Mouse (Mus musculus) midbrain, embryonic 14.5 days (tissue): ENCODE data around the gene Gm44965. TPM values are rescaled to one million over a fixed set of nuclear protein-coding genes. Genes with fewer than 3 reads are reported as not detected.
A peak's percentile ranks its signal among the peaks of the same experiment; 100 is the strongest.

Source experiments
- ATAC-seq: fragments of 200-750 bp; cut with Nextera tagmentation; 2 replicates; pipeline ENCODE4 v1.8.0; 2017; ENCODE audit warnings: moderate number of reproducible peaks, moderate library complexity; ENCODE audit not compliant: low FRiP score, low TSS enrichment
- DNase-seq: peaks from one replicate; pipeline ENCODE4 v3.0.0-alpha.2; 2015
- H3K27ac ChIP-seq: fragments of 300-500 bp; sonication (generic); replicated peaks from 2 replicates; pipeline ENCODE4 v1.5.1; 2014; ENCODE audit warnings: mild to moderate bottlenecking, low read depth, low read length, moderate library complexity
- H3K27me3 ChIP-seq: fragments of 300-500 bp; sonication (generic); 2 replicates; pipeline ENCODE4 v1.6.1; 2014; ENCODE audit warnings: low read length, control low read depth, mixed read lengths; ENCODE audit not compliant: control insufficient read depth, insufficient read depth
- H3K36me3 ChIP-seq: fragments of 300-500 bp; sonication (generic); 2 replicates; pipeline ENCODE4 v1.6.1; 2014; ENCODE audit warnings: low read length, control low read depth; ENCODE audit not compliant: control insufficient read depth, insufficient read depth
- H3K4me1 ChIP-seq: fragments of 300-500 bp; sonication (generic); 2 replicates; pipeline ENCODE4 v1.6.1; 2014; ENCODE audit warnings: mild to moderate bottlenecking, antibody characterized with exemption, low read length, control low read depth; ENCODE audit not compliant: control insufficient read depth, insufficient read depth
- H3K4me2 ChIP-seq: fragments of 300-500 bp; sonication (generic); 2 replicates; pipeline ENCODE4 v1.6.1; 2014; ENCODE audit warnings: mild to moderate bottlenecking, low read length, moderate library complexity
- H3K4me3 ChIP-seq: fragments of 300-500 bp; sonication (generic); replicated peaks from 2 replicates; pipeline ENCODE4 v1.5.1; 2014; ENCODE audit warnings: low read depth, low read length
- H3K9ac ChIP-seq: fragments of 300-500 bp; sonication (generic); replicated peaks from 2 replicates; pipeline ENCODE4 v1.6.1; 2014; ENCODE audit warnings: mild to moderate bottlenecking, low read length, moderate library complexity
- H3K9me3 ChIP-seq: fragments of 300-500 bp; sonication (generic); 2 replicates; pipeline ENCODE4 v1.6.1; 2016; ENCODE audit warnings: low read length, control low read depth, mixed read lengths; ENCODE audit not compliant: control insufficient read depth
- WGBS: fragments of 180-500 bp; shearing (Covaris S2); extraction: QIAGEN DNeasy Blood & Tissue Kit; methylation state at CpG from one replicate; pipeline ENCODE4 v1.1.7; 2014; 5-methylcytosine and 5-hydroxymethylcytosine counted together
- polyA plus RNA-seq: library from polyadenylated mRNA; unstranded; fragments of >200 nt; fragmentation: Nextera tagmentation; extraction: Ambion mirVana; gene quantifications from 2 replicates; pipeline ENCODE4 v1.2.1, GENCODE M21; 2014

The Gm44965 gene
- polyA plus RNA-seq, 1 experiment from 2014 or later, result not detected

DNA sequence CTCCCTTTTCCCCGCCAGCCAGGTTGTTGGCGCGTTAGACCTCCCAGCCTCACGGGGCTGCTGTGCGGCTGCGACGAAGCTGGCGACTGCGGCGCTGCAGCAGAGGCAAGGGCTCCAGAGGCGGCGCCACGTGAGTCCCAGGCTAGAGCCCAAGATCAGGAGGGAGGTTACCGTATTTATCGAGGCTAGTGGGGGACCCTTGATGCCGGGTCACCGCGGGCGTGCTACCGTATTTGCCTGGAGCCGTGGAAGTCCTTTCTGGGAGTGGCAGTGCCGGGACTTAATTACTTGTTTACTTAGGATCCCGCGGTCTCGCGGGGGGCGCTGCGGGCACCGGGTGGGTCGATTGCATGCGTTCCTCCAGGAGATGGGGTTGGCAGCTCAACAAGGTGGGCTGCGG lies 33.2 kb downstream of the Gm44965 start:
- H3K27ac ChIP-seq, result no peak overlapping the region
- H3K9ac ChIP-seq, result peak overlapping the region; percentile 32
- H3K4me2 ChIP-seq, result peak overlapping the region; percentile 75
- H3K4me1 ChIP-seq, result peaks cover 7% of the 10 kb centered on the region; the same call in 1 of the 2 replicates
- H3K4me3 ChIP-seq, result peak overlapping the region; percentile 40
- peaks cover 16% of the 10 kb centered on the region for H3K27me3 ChIP-seq
- DNase-seq (peak; percentile 80), ATAC-seq (0 out of 2 replicates have a peak, but pooled peaks have one; percentile 5)
- H3K9me3 ChIP-seq, result no peaks in the 10 kb centered on the region
- under 1% methylated on average over 32 of the region's 32 CpGs for WGBS
- 0 out of 2 replicates have a peak, but pooled peaks cover under 1% of the 10 kb centered on the region for H3K36me3 ChIP-seq

DNA sequence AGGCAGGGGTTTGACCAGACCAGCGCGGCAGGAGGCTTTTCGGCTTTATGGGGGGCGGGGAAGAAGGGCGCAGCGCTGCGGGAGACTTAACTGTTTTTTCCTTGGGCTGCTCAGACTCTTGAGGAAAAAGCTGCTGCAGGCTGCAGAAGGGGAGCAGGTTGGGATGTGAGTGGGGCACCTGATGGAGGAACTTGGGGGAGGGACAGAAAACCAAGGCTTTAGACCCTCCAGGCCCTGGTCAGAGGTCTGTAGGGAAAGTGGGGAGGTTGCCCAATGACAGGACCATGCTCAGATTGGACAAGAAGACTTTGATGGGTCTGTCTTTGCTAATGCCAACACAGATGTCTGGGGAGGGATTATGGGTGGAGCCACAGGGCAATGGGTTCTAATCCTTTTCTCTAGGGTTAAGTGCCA lies 33.8 kb downstream of the Gm44965 start:
- Histone ChIP-seq H3K27me3 (peaks cover 16% of the 10 kb centered on the region), H3K4me1 (peaks cover 7% of the 10 kb centered on the region; the same call in 1 of the 2 replicates), H3K4me3 (peak overlapping the region; percentile 40), H3K9me3 (no peaks in the 10 kb centered on the region), H3K27ac (no peak overlapping the region), H3K4me2 (peak overlapping the region; percentile 75), H3K36me3 (no peaks in the 10 kb centered on the region), H3K9ac (peak overlapping the region; percentile 32; the same call in 1 of the 2 replicates)
- 2% methylated on average over 7 of the region's 7 CpGs for WGBS
- no peak for DNase-seq
- peak; percentile 14; the same call in 1 of the 2 replicates for ATAC-seq

DNA sequence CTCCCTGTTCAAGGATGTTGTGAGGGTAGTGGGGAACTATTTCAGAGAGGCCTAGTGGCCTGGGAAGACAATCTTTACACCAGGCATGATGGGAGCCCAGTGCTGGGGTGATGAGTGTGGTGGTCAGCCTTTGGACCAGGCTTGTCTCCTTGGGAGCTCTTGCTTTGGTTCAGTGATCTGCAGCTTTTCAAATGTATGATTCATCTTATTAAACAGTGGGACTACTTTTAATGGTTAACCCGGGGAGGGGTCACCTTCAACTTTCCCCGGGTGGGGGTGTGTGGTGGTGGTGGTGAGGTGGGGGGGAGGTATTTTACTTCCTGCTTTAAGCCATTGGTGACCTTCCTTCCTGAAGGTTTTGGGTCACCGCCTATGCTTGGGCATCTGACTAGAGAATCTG lies 34.6 kb downstream of the Gm44965 start:
- H3K4me3 ChIP-seq, result no peak overlapping the region
- no peak for ATAC-seq

DNA sequence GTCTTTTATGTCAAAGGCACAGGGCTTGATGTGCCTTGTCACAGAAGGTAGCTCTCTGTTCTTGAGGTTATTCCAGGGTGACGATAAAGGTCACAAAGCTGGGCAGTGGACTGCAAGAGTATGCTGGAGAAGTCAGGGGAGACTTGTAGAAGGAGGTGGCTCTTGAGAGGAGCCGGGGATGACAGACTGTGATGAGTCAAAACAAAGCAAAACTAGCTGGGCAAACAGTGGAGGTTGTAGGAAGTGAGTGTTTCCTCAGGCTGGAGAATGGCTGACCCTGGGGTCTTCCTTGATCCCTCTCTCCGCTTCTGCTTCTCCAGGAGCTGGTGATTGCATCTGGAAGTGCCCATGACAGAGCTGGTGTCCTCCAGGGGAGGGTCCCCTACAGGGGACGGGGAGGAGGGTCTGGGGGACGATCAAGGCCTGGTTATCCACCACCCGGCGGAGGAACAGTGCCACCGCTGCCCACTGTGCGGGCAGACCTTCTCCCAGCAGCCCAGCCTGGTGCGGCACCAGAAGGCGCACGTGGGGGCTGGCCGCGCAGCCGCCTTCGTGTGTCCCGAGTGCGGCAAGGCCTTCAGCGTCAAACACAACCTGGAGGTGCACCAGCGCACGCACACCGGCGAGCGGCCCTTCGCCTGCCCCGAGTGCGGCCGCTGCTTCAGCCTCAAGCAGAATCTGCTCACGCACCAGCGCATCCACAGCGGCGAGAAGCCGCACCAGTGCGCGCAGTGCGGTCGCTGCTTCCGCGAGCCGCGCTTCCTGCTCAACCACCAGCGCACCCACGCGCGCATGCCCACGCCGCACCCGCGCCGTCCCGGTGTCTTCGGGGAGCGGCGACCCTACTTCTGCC lies 35.3 kb downstream of the Gm44965 start:
- Histone ChIP-seq H3K4me3 (peak overlapping the region; percentile 43), H3K4me2 (peak overlapping the region; percentile 78), H3K9ac (peak overlapping the region; percentile 54), H3K36me3 (no peaks in the 10 kb centered on the region), H3K27me3 (peaks cover 16% of the 10 kb centered on the region), H3K27ac (peak overlapping the region; percentile 37; the same call in 1 of the 2 replicates), H3K9me3 (no peaks in the 10 kb centered on the region), H3K4me1 (peaks cover 7% of the 10 kb centered on the region; the same call in 1 of the 2 replicates)
- peak; percentile 76 for DNase-seq
- 8% methylated on average over 54 of the region's 54 CpGs for WGBS
- peak; percentile 66; the same call in 1 of the 2 replicates for ATAC-seq

More for the DNA sequence above, 34.6 kb downstream of the Gm44965 start:
- no peak overlapping the region for H3K27ac ChIP-seq
- peaks cover 7% of the 10 kb centered on the region; the same call in 1 of the 2 replicates for H3K4me1 ChIP-seq
- no peaks in the 10 kb centered on the region for H3K36me3 ChIP-seq
- no peaks in the 10 kb centered on the region for H3K9me3 ChIP-seq
- H3K27me3 ChIP-seq, result peaks cover 16% of the 10 kb centered on the region
- DNase-seq, result no peak
- H3K4me2 ChIP-seq, result peak overlapping the region; percentile 78; the same call in 1 of the 2 replicates
- no peak overlapping the region for H3K9ac ChIP-seq
- WGBS, result 93% methylated on average over 3 of the region's 3 CpGs

DNA sequence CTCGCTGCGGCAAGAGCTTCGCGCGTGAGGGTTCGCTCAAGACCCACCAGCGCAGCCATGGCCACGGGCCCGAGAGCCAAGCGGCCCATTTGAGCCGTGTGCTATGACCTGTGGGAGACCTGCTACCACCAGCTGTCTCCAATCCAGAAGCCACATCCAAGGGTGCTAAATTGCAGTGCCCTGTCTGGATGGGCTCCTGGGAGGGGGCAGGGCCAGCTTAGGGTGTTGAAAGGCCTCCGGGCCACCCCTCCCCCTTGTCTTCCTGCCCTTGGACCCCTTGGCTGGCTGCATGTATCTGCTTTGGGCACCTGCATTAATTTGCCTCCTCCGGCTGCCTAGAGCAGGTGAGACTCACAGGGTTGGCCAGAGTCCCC lies 35.9 kb downstream of the Gm44965 start:
- ATAC-seq, result 0 out of 2 replicates have a peak, but pooled peaks have one; percentile 22
- Histone ChIP-seq H3K36me3 (no peaks in the 10 kb centered on the region), H3K4me3 (peak overlapping the region; percentile 43), H3K27me3 (peaks cover 16% of the 10 kb centered on the region), H3K4me2 (peak overlapping the region; percentile 78), H3K9ac (peak overlapping the region; percentile 54), H3K9me3 (no peaks in the 10 kb centered on the region), H3K27ac (peak overlapping the region; percentile 37; the same call in 1 of the 2 replicates), H3K4me1 (peaks cover 7% of the 10 kb centered on the region; the same call in 1 of the 2 replicates)
- no peak for DNase-seq
- WGBS, result 23% methylated on average over 13 of the region's 13 CpGs

DNA sequence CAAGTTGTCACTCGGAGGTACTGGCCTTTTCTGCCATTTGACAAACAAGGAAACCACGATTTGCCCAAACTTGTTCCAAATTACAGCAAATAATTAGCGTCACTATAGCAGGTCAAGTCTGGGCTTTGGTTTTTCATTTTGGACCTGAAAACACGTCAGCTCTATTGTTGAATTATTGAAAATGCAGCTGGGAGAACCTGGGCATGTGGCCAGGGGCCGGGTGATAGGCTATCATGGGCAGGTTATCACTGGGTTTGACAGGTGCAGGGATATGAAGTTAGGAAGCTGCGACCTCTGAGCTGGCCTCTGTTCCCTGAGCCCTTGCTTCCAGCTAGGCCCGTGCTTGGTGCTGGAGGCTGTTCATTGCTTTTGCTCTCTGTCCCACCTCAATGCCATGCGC lies 37.1 kb downstream of the Gm44965 start:
- DNase-seq, result no peak
- H3K36me3 ChIP-seq, result no peaks in the 10 kb centered on the region
- H3K9me3 ChIP-seq, result no peaks in the 10 kb centered on the region
- no peak for ATAC-seq
- peaks cover 7% of the 10 kb centered on the region; the same call in 1 of the 2 replicates for H3K4me1 ChIP-seq
- no peak overlapping the region for H3K4me3 ChIP-seq
- peaks cover 16% of the 10 kb centered on the region for H3K27me3 ChIP-seq
- H3K9ac ChIP-seq, result no peak overlapping the region
- 88% methylated on average over 8 of the region's 8 CpGs for WGBS
- no peak overlapping the region for H3K4me2 ChIP-seq
- H3K27ac ChIP-seq, result no peak overlapping the region

DNA sequence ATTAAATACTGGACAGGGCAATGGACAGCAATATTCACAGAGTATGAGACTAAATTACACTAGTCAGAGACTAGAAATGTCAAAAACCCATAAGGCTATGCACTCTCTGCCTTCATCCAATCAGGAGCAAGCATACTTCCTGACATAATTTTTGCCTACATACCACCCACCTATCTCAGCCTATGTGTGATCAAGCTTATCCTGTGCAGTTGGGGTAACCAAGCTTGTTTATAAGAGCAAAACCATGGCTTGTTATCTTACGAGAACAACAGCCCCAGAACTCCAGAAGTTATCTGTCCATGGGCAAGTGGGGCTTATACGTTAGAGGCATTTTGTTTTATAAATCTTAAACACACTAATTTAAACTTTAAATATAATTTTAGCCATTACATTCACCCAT lies 41.4 kb downstream of the Gm44965 start:
- no peaks in the 10 kb centered on the region for H3K9me3 ChIP-seq
- H3K27me3 ChIP-seq, result no peaks in the 10 kb centered on the region
- no peaks in the 10 kb centered on the region for H3K36me3 ChIP-seq
- ATAC-seq, result no peak
- H3K4me2 ChIP-seq, result no peak overlapping the region
- no peak overlapping the region for H3K4me3 ChIP-seq
- H3K27ac ChIP-seq, result no peak overlapping the region
- no peaks in the 10 kb centered on the region for H3K4me1 ChIP-seq
- H3K9ac ChIP-seq, result no peak overlapping the region
- DNase-seq, result no peak
- WGBS, result 88% methylated on average over 2 of the region's 2 CpGs

DNA sequence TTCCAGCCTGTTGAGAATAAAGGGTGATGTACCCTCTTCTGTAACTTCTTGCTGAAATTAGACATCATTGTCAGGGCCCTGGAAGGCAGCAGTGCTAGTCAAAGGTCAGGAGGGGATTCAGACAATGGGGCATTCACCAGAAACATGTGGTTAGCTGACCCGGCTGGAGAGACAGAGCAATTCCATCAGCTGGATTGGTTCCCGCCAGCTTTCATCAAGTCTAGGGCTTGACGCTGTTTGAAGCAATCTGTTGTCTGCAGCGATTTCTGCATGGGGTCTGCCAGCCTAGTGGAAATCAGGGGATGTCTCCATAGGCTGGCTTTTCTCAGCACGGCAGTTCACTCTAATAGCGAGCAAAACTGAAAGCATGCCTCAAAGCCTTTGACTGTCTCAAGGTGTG lies 42.8 kb downstream of the Gm44965 start:
- DNase-seq (no peak), ATAC-seq (no peak)
- Histone ChIP-seq H3K4me1 (no peaks in the 10 kb centered on the region), H3K9me3 (no peaks in the 10 kb centered on the region), H3K27ac (no peak overlapping the region), H3K27me3 (no peaks in the 10 kb centered on the region), H3K4me3 (no peak overlapping the region), H3K9ac (no peak overlapping the region), H3K36me3 (no peaks in the 10 kb centered on the region), H3K4me2 (no peak overlapping the region)
- whole genome bisulfite sequencing, result 52% methylated on average over 6 of the region's 6 CpGs
